Mouse (Mus musculus): ENCODE data around the gene Slit1.

DNA sequence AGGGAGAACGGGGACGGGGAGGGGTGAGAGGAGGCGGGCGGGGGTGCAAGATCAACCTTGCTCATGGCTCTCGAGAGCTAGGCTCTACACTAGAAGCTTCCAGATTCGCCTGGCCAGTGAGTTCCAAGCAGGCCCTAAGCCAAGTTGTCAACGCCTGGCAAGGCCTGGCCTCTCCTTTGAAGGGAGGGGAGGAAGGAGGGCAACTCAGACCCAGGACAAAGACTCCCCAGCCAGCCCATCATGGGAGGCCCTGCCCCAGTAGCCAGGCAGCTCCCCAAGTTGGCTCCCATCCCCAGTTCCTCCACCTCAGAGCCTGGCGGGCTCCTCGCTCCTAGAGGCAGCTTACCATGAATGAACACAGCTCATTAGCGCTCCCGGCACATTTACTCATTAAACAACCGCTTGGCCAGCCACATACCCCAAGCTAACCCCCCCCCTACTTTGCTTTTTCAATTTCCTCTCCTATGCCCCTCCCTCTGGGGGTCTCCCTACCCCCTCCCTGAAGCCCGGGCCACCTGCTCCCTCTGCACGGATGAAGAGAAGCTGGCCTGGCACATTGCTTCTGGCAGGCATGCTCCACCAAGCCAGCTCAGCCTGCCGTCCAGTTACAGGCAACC lies 2.6 kb upstream of the Slit1 start:
- TF ChIP-seq POLR2A (IDR thresholded peaks at IDR 0.05; ENCODE audit: borderline replicate concordance, extremely low read depth, insufficient read depth, insufficient read length, poor library complexity, severe bottlenecking) (no peak), CTCF (IDR thresholded peaks at IDR 0.05; ENCODE audit: borderline replicate concordance, extremely low read depth, insufficient read depth, insufficient read length) (no peak)
